10 mouse cellular contexts compared by ENCODE assay signal in genomic region chr7:99434672-99435250, GRCm38 (mm10). TPM values are rescaled to one million over a fixed set of nuclear protein-coding genes. Genes with fewer than 3 reads are reported as not detected.
DNase-seq lines count a peak whose midpoint lies in the region; ATAC-seq and TF ChIP-seq lines count a peak whose summit lies in the region.
"Had no signal": no experiment of that assay in that cellular context is flagged by ENCODE, and none has a peak within 500 bp of the region (broad histone marks: within the 10 kb centered on the region; RNA-seq: fewer than 3 reads in every experiment).

No protein-coding gene starts in this region.

- no peak overlapping the region for H3K27ac ChIP-seq in kidney, postnatal 0 days
- H3K27ac ChIP-seq in bone marrow macrophage, adult 2 months (ENCODE audit: insufficient read depth, low read depth, low read length) = peak overlapping the region; percentile 74
- H3K27ac ChIP-seq in intestine, embryonic 16.5 days (ENCODE audit: low read length) = peak overlapping the region; percentile 64

- H3K27me3 ChIP-seq in kidney, postnatal 0 days (ENCODE audit: insufficient read depth, low read length) = no peaks in the 10 kb centered on the region
- H3K27me3 ChIP-seq in intestine, embryonic 16.5 days (replicated peaks; ENCODE audit: control insufficient read depth, insufficient read depth, low read length) = no peaks in the 10 kb centered on the region

- no peak for TF ChIP-seq CTCF in kidney, postnatal 0 days (IDR thresholded peaks at IDR 0.05; ENCODE audit: low read depth)
- no peak for TF ChIP-seq CTCF in bone marrow macrophage, adult 2 months (IDR thresholded peaks at IDR 0.05; ENCODE audit: low read depth, low read length)

- WGBS in kidney, postnatal 0 days = 55% methylated on average over 12 of the region's 12 CpGs
- whole genome bisulfite sequencing in intestine, embryonic 16.5 days = 39% methylated on average over 12 of the region's 12 CpGs

- no peak overlapping the region for H3K4me2 ChIP-seq in kidney, postnatal 0 days (ENCODE audit: low read length)
- H3K4me2 ChIP-seq in intestine, embryonic 16.5 days (ENCODE audit: low read depth, low read length) = no peak overlapping the region

- H3K9me3 ChIP-seq in kidney, postnatal 0 days (replicated peaks; ENCODE audit: low read length) = no peaks in the 10 kb centered on the region
- no peaks in the 10 kb centered on the region for H3K9me3 ChIP-seq in intestine, embryonic 16.5 days (ENCODE audit: control insufficient read depth, low read length)

- ATAC-seq in kidney, postnatal 0 days (replicated peaks; ENCODE audit: low FRiP score, low read depth) = 0 out of 2 replicates have a peak, but pooled peaks have one; percentile 12
- ATAC-seq in intestine, embryonic 16.5 days = peak; percentile 62
- ATAC-seq in monocyte, adult 5-6 weeks (replicated peaks; ENCODE audit: insufficient number of reproducible peaks, low FRiP score, low TSS enrichment, poor library complexity, severe bottlenecking) = 0 out of 2 replicates have a peak, but pooled peaks have one; percentile 46

- no peak for TF ChIP-seq POLR2A in bone marrow macrophage, adult 2 months (IDR thresholded peaks at IDR 0.05; ENCODE audit: borderline replicate concordance, low read depth, low read length)

- no peaks in the 10 kb centered on the region for H3K36me3 ChIP-seq in kidney, postnatal 0 days (ENCODE audit: insufficient read depth, low read length)
- H3K36me3 ChIP-seq in intestine, embryonic 16.5 days (ENCODE audit: control insufficient read depth, insufficient read depth, low read length) = no peaks in the 10 kb centered on the region

- no peak for DNase-seq in kidney, postnatal 0 days (ENCODE audit: low spot score)
- DNase-seq in kidney, postnatal 36 days = no peak
- DNase-seq in ovary, postnatal 14 days (ENCODE audit: low spot score) = no peak
- no peak for DNase-seq in testis, postnatal 14 days (ENCODE audit: low spot score)
- no peak for DNase-seq in thymus, postnatal 10 days (ENCODE audit: low spot score in 2 of 2)
- DNase-seq: cerebellum, postnatal 36 days had no signal

- H3K9ac ChIP-seq in kidney, postnatal 0 days (ENCODE audit: low read depth, low read length) = no peak overlapping the region
- no peak overlapping the region for H3K9ac ChIP-seq in intestine, embryonic 16.5 days (ENCODE audit: low read depth, low read length)

- no peaks in the 10 kb centered on the region for H3K4me1 ChIP-seq in kidney, postnatal 0 days (replicated peaks; ENCODE audit: insufficient read depth, low read length)
- peaks cover 41% of the 10 kb centered on the region for H3K4me1 ChIP-seq in bone marrow macrophage, adult 2 months (ENCODE audit: control insufficient read depth, insufficient read depth, low read length)
- H3K4me1 ChIP-seq in intestine, embryonic 16.5 days (ENCODE audit: control insufficient read depth, insufficient read depth, low read length) = peaks cover 4% of the 10 kb centered on the region

- H3K4me3 ChIP-seq in kidney, postnatal 0 days (replicated peaks; ENCODE audit: low read depth, low read length) = no peak overlapping the region
- H3K4me3 ChIP-seq in bone marrow macrophage, adult 2 months (ENCODE audit: insufficient read depth, low read length) = peak overlapping the region; percentile 15; the same call in 1 of the 2 replicates
- no peak overlapping the region for H3K4me3 ChIP-seq in intestine, embryonic 16.5 days (ENCODE audit: low read length)

RNA-seq across cellular contexts. Expression of gene Klhl35, which starts 31.0 kb away (rescaled TPM):
- 0.97 and 1.3 TPM in 2 replicates for polyA plus RNA-seq in kidney, postnatal 0 days (2015; fragmentation: Nextera tagmentation; extraction: Ambion mirVana)
- 0.63 TPM in 1 of 2 replicates, not detected in the other for polyA plus RNA-seq in bone marrow macrophage, adult 2 months (2012; ENCODE audit: insufficient read depth, insufficient read length, missing spikeins)
- polyA plus RNA-seq in intestine, embryonic 16.5 days (2015; fragmentation: Nextera tagmentation; extraction: Ambion mirVana) = 0.15 and 0.17 TPM in 2 replicates
- total RNA-seq in monocyte, adult 5-6 weeks (2017) = 0.49 to 1.6 TPM in 2 of 3 replicates, not detected in the other
- total RNA-seq: gastrocnemius, adult 18-20 months had no signal

RNA-seq across cellular contexts. Expression of gene Rps3, which starts 48.8 kb away (rescaled TPM):
- polyA plus RNA-seq in kidney, postnatal 0 days (2015; fragmentation: Nextera tagmentation; extraction: Ambion mirVana) = 873 and 942 TPM in 2 replicates
- polyA plus RNA-seq in bone marrow macrophage, adult 2 months (2012; ENCODE audit: insufficient read depth, insufficient read length, missing spikeins) = 1,023 and 1,161 TPM in 2 replicates
- polyA plus RNA-seq in intestine, embryonic 16.5 days (2015; fragmentation: Nextera tagmentation; extraction: Ambion mirVana) = 775 and 816 TPM in 2 replicates
- 1,253 to 1,571 TPM (median 1,557 TPM) in 3 replicates for total RNA-seq in monocyte, adult 5-6 weeks (2017)

RNA-seq across cellular contexts. Expression of gene Gdpd5, which starts 53.5 kb away (rescaled TPM):
- polyA plus RNA-seq in kidney, postnatal 0 days (2015; fragmentation: Nextera tagmentation; extraction: Ambion mirVana) = 11.8 and 13.5 TPM in 2 replicates
- 11.1 and 13.8 TPM in 2 replicates for polyA plus RNA-seq in bone marrow macrophage, adult 2 months (2012; ENCODE audit: insufficient read depth, insufficient read length, missing spikeins)
- polyA plus RNA-seq in intestine, embryonic 16.5 days (2015; fragmentation: Nextera tagmentation; extraction: Ambion mirVana) = 17.1 and 17.5 TPM in 2 replicates
- total RNA-seq in monocyte, adult 5-6 weeks (2017) = 1.3 to 1.6 TPM (median 1.5 TPM) in 3 replicates

Comparison
In these comparisons a context has a peak if more than half of its experiments do, and no peak if none do; other contexts are left out.
1. ATAC-seq: peak in every context shown above with its lines; median percentile 62 in intestine, embryonic 16.5 days; 46 in monocyte, adult 5-6 weeks; 12 in kidney, postnatal 0 days.